Mouse (Mus musculus) monocyte, adult 5-6 weeks (primary cell): Measurements from ENCODE around the gene Ankrd16. TPM values are rescaled to one million over a fixed set of nuclear protein-coding genes. Genes with fewer than 3 reads are reported as not detected.

Experiments
- ATAC-seq: fragments of 153-309, 156-312 bp; replicated peaks from 2 replicates; pipeline ENCODE4 v1.8.0; 2017; ENCODE audit warnings: mild to moderate bottlenecking; ENCODE audit not compliant: low TSS enrichment, insufficient number of reproducible peaks, severe bottlenecking, poor library complexity, low FRiP score
- total RNA-seq: library from RNA; stranded (forward); fragments of 200-1000, 200-491, 200-594 nt; gene quantifications from 3 replicates; pipeline ENCODE4 v1.2.3, GENCODE M21; 2017

The Ankrd16 gene
- total RNA-seq, 1 experiment from 2014 or later, result 51.1 TPM

GRCm38 (mm10) chr2:11801299-11801930, 23.7 kb downstream of the Ankrd16 start:
- no peak for ATAC-seq

Other genes with a start within 250 kb of the Ankrd16 start
- gene Pfkfb3, start 223.8 kb upstream of the Ankrd16 start, total RNA-seq, result 32.5 to 53.2 TPM (median 36.8 TPM) in 3 replicates
- 123 to 141 TPM (median 133 TPM) in 3 replicates for gene Rbm17, start 173.7 kb upstream of the Ankrd16 start, total RNA-seq
- not detected in 3 replicates for gene Gm17490, start 151.6 kb upstream of the Ankrd16 start, total RNA-seq
- gene Il2ra, start 135.1 kb upstream of the Ankrd16 start, total RNA-seq, result 0.48 to 2.1 TPM (median 0.49 TPM) in 3 replicates
- gene Il15ra, start 72.6 kb upstream of the Ankrd16 start, total RNA-seq, result 16.9 to 24.0 TPM (median 22.9 TPM) in 3 replicates
- 90.9 to 110 TPM (median 101 TPM) in 3 replicates for gene Fbh1, start 294 bp upstream of the Ankrd16 start, total RNA-seq